Comparison of ENCODE assay signal across 16 mouse cellular contexts in genomic region chr4:152272006-152272405, GRCm38 (mm10). TPM values are rescaled to one million over a fixed set of nuclear protein-coding genes. Genes with fewer than 3 reads are reported as not detected.
DNase-seq lines count a peak whose midpoint lies in the region; ATAC-seq lines count a peak whose summit lies in the region.
"Had no signal": no experiment of that assay in that cellular context is flagged by ENCODE, and none has a peak within 500 bp of the region (broad histone marks: within the 10 kb centered on the region; RNA-seq: fewer than 3 reads in every experiment).

No protein-coding gene starts in this region.

- no peaks in the 10 kb centered on the region for H3K9me3 ChIP-seq in kidney, embryonic 15.5 days (replicated peaks)
- no peaks in the 10 kb centered on the region for H3K9me3 ChIP-seq in limb, embryonic 10.5 days (replicated peaks)
- H3K9me3 ChIP-seq: forebrain, embryonic 15.5 days had no signal

- no peak for ATAC-seq in kidney, embryonic 15.5 days (replicated peaks; ENCODE audit: low FRiP score)
- ATAC-seq: forebrain, embryonic 15.5 days had no signal

- H3K9ac ChIP-seq in kidney, embryonic 15.5 days, result no peak overlapping the region
- H3K9ac ChIP-seq: forebrain, embryonic 15.5 days had no signal

- peak; percentile 47 for DNase-seq in gastrocnemius, postnatal 14 days
- DNase-seq in gastrocnemius, postnatal 36 days, result no peak
- no peak for DNase-seq in kidney, adult 18-20 months
- peak; percentile 41 for DNase-seq in NIH3T3 (ENCODE audit: low read depth)
- no peak for DNase-seq in limb, embryonic 10.5 days (ENCODE audit: low spot score)
- DNase-seq in adipocyte (ENCODE audit: low spot score), result no peak
- no peak for DNase-seq in adrenal gland, postnatal 25 days
- DNase-seq: cerebellum, adult 18-20 months; right cerebral cortex, postnatal 4 days; thymus, adult 2 months had no signal

- H3K27me3 ChIP-seq in kidney, embryonic 15.5 days, result peaks cover 16% of the 10 kb centered on the region
- H3K27me3 ChIP-seq in limb, embryonic 10.5 days (ENCODE audit: low read depth, poor library complexity, severe bottlenecking), result peaks cover 59% of the 10 kb centered on the region

- intact Hi-C loops in gastrocnemius, postnatal 14 days (cut with DNase I; ENCODE audit: low total_unique reads), result no loop called here
- intact Hi-C loops in gastrocnemius, postnatal 36 days (cut with DNase I), result loop anchor here (2.0 kb wide), 1 partner anchor 55 kb away; no protein-coding TSS in a partner anchor

- no peak overlapping the region for H3K4me2 ChIP-seq in kidney, embryonic 15.5 days
- H3K4me2 ChIP-seq: forebrain, embryonic 15.5 days had no signal

- no peak overlapping the region for H3K4me3 ChIP-seq in kidney, embryonic 15.5 days (replicated peaks)
- H3K4me3 ChIP-seq in limb, embryonic 10.5 days, result no peak overlapping the region
- H3K4me3 ChIP-seq: forebrain, embryonic 15.5 days had no signal

- H3K27ac ChIP-seq in kidney, embryonic 15.5 days, result peak overlapping the region; percentile 90
- H3K27ac ChIP-seq in limb, embryonic 10.5 days, result peak overlapping the region; percentile 82; the same call in 1 of the 2 replicates
- H3K27ac ChIP-seq: forebrain, embryonic 15.5 days had no signal

- WGBS in kidney, embryonic 15.5 days, result 61% methylated on average over 7 of the region's 7 CpGs
- 70% methylated on average over 7 of the region's 7 CpGs for WGBS in limb, embryonic 10.5 days

- H3K4me1 ChIP-seq in kidney, embryonic 15.5 days, result peaks cover 59% of the 10 kb centered on the region
- peaks cover 55% of the 10 kb centered on the region for H3K4me1 ChIP-seq in limb, embryonic 10.5 days

- no peaks in the 10 kb centered on the region for H3K36me3 ChIP-seq in kidney, embryonic 15.5 days
- no peaks in the 10 kb centered on the region for H3K36me3 ChIP-seq in limb, embryonic 10.5 days
- H3K36me3 ChIP-seq: forebrain, embryonic 15.5 days had no signal

RNA-seq across cellular contexts. Expression of gene Gpr153, which starts 2.0 kb away (rescaled TPM):
- 10 to 100 TPM; 18.0 to 21.0 TPM for total RNA-seq in gastrocnemius, postnatal 14 days (2021)
- total RNA-seq in gastrocnemius, postnatal 36 days (2021), result 1 to 10 TPM; 7.1 to 8.0 TPM
- 6.2 and 7.8 TPM in 2 replicates for polyA plus RNA-seq in kidney, embryonic 15.5 days (2015; fragmentation: Nextera tagmentation; extraction: Ambion mirVana)
- 1.4 and 3.0 TPM in 2 replicates for polyA plus RNA-seq in limb, embryonic 10.5 days (2016; fragmentation: Nextera tagmentation; extraction: Ambion mirVana)
- total RNA-seq in adrenal gland, postnatal 25 days (2021), result 3.1 and 3.6 TPM in 2 replicates

RNA-seq across cellular contexts. Expression of gene Hes3, which starts 19.5 kb away (rescaled TPM):
- total RNA-seq in gastrocnemius, postnatal 14 days (2021), result not detected
- not detected for total RNA-seq in gastrocnemius, postnatal 36 days (2021)
- not detected in 2 replicates for polyA plus RNA-seq in kidney, embryonic 15.5 days (2015; fragmentation: Nextera tagmentation; extraction: Ambion mirVana)
- not detected in 2 replicates for polyA plus RNA-seq in limb, embryonic 10.5 days (2016; fragmentation: Nextera tagmentation; extraction: Ambion mirVana)
- total RNA-seq in adrenal gland, postnatal 25 days (2021), result not detected in 2 replicates
- total RNA-seq: adrenal gland, adult 18-20 months; heart, postnatal 14 days; monocyte, adult 5-6 weeks had no signal
- polyA plus RNA-seq: C2C12 had no signal

RNA-seq across cellular contexts. Expression of gene Icmt, which starts 25.0 kb away (rescaled TPM):
- 10 to 100 TPM; 16.0 to 19.0 TPM for total RNA-seq in gastrocnemius, postnatal 14 days (2021)
- 10 to 100 TPM; 14.4 to 17.3 TPM for total RNA-seq in gastrocnemius, postnatal 36 days (2021)
- polyA plus RNA-seq in kidney, embryonic 15.5 days (2015; fragmentation: Nextera tagmentation; extraction: Ambion mirVana), result 22.3 and 28.7 TPM in 2 replicates
- 31.4 and 33.9 TPM in 2 replicates for polyA plus RNA-seq in limb, embryonic 10.5 days (2016; fragmentation: Nextera tagmentation; extraction: Ambion mirVana)
- 44.9 and 48.7 TPM in 2 replicates for total RNA-seq in adrenal gland, postnatal 25 days (2021)

RNA-seq across cellular contexts. Expression of gene Rnf207, which starts 46.8 kb away (rescaled TPM):
- total RNA-seq in gastrocnemius, postnatal 14 days (2021), result not detected
- total RNA-seq in gastrocnemius, postnatal 36 days (2021), result not detected
- polyA plus RNA-seq in kidney, embryonic 15.5 days (2015; fragmentation: Nextera tagmentation; extraction: Ambion mirVana), result 1.5 and 2.1 TPM in 2 replicates
- 0.70 and 1.1 TPM in 2 replicates for polyA plus RNA-seq in limb, embryonic 10.5 days (2016; fragmentation: Nextera tagmentation; extraction: Ambion mirVana)
- 1.1 TPM in 1 of 2 replicates, not detected in the other for total RNA-seq in adrenal gland, postnatal 25 days (2021)
- total RNA-seq: monocyte, adult 5-6 weeks had no signal

RNA-seq across cellular contexts. Expression of gene Rpl22, which starts 53.5 kb away (rescaled TPM):
- total RNA-seq in gastrocnemius, postnatal 14 days (2021), result 100 to 1,000 TPM; 233 to 251 TPM
- total RNA-seq in gastrocnemius, postnatal 36 days (2021), result 100 to 1,000 TPM; 165 to 223 TPM
- 387 and 455 TPM in 2 replicates for polyA plus RNA-seq in kidney, embryonic 15.5 days (2015; fragmentation: Nextera tagmentation; extraction: Ambion mirVana)
- polyA plus RNA-seq in limb, embryonic 10.5 days (2016; fragmentation: Nextera tagmentation; extraction: Ambion mirVana), result 352 and 417 TPM in 2 replicates
- total RNA-seq in adrenal gland, postnatal 25 days (2021), result 458 and 532 TPM in 2 replicates

Comparison
In these comparisons a context has a peak if more than half of its experiments do, and no peak if none do; other contexts are left out.
1. DNase-seq: peak in gastrocnemius, postnatal 14 days (single experiment) and NIH3T3 (single experiment); none in gastrocnemius, postnatal 36 days (0 of 2), kidney, adult 18-20 months (single experiment), limb, embryonic 10.5 days (single experiment), adipocyte (single experiment) and adrenal gland, postnatal 25 days (single experiment).